Mouse (Mus musculus) 416B (cell line): ENCODE data around the gene Telo2.

Experiments
- DNase-seq: peaks from one replicate; pipeline ENCODE4 v3.0.0; 2011; ENCODE audit warnings: low read depth

Telo2 gene

DNA sequence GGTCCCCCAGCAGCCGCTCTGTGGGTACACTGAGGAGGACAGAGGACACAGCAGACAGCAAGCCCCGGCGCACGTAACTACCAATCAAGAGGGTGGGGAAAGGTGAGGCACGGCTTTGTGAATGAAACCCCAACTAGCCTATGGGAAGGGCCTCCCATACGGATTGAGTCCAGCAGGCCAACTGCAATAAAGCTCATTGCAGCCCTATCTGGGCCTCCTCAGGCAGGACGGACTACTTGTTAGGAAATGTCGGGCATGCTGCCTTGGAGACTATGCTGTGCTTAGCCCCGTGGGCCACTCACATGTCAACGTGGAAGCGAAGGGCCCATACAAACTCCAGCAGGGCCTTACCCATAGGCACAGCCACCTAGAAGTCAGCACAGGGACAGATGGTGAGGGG, 14.4 kb downstream of the Telo2 start:
- DNase-seq, result no peak

DNA sequence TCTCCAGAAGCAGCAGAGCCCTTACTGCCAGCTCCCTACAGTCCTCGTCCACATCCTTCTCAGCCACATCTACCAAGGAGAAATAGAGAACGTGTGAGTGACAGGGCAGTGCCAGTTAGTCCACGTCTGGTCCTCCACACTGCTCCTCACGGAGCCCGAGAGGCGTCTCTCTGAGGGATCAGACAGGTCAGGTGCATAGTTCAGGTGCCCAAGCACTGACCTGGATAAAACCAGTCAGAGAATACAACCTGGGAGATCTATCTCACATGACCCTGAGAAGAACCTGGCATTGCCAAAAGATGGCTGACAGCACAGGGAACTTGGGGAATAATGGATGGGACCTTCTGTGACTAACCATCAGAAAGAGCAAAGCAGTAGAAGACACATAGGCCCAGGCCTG, 15.7 kb downstream of the Telo2 start:
- no peak for DNase-seq

DNA sequence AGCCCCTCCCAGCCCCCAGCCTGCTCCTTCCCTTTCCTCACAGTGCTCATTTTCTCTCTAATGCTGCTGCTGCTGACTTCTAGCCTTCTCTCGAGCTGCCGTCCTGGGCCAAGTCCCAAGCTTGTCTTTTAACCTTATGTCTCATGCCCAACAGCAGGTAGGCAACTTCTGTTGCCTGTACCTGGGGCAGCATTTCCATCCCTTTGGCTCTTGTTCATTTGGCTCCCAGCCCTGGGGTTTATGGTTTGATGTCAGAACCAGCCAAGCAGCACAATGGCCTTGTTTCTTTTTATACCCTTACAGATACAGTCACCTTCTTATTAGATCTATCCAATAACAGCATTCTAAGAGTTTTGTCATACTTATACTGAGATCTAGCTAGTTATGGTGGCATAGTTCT, 19.5 kb downstream of the Telo2 start:
- DNase-seq, result no peak

DNA sequence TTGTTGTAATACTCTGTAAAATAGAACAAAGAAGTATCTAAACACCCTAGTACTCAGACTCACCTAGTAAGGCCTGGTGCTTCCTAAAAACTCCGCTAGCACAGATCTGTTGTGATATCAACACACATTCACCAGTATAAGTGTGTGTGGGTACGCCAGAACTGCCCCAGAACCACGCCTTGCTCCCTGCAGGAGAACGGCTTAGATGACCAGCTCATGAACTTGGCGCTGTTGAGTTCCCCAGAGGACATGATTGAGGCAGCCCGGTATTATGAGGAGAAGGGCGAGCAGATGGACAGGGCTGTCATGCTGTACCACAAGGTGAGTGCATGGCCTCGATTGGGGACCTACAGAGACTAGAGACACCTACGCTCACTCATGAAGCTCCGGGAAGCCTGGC, 25.3 kb downstream of the Telo2 start:
- DNase-seq, result no peak

DNA sequence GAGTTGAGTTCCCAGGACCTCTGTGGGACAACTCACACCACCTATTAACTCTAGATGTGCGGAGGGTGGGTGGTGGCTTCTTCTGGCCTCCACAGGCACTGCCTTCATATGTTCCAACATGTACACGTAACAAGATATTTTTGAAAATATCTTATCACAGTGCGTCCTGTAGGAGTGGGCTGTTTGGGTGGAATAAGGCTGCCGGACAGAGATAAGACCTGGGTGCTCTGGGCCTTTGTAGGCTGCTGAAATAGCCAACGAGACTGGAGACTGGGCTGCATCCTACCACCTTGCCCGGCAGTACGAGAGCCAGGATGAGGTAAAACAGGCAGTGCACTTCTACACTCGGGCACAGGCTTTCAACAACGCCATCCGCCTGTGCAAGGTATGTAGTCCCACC, 26.6 kb downstream of the Telo2 start:
- no peak for DNase-seq

DNA sequence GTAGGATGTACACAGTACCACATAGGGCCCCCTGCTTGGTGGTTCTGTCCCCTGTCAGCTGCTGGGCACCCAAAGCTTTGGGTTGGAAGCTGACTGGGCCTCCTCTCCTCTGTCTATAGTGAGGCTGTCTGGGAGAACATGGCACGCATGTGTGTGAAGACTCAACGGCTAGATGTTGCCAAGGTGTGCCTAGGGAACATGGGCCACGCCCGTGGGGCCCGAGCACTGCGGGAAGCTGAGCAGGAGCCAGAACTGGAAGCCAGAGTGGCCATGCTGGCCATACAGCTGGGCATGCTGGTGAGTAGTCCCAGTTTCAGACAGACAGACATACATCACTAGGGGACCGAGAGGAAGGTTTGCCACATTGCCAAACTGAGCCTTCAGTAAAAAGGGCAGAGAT, 29.0 kb downstream of the Telo2 start:
- DNase-seq, result no peak

DNA sequence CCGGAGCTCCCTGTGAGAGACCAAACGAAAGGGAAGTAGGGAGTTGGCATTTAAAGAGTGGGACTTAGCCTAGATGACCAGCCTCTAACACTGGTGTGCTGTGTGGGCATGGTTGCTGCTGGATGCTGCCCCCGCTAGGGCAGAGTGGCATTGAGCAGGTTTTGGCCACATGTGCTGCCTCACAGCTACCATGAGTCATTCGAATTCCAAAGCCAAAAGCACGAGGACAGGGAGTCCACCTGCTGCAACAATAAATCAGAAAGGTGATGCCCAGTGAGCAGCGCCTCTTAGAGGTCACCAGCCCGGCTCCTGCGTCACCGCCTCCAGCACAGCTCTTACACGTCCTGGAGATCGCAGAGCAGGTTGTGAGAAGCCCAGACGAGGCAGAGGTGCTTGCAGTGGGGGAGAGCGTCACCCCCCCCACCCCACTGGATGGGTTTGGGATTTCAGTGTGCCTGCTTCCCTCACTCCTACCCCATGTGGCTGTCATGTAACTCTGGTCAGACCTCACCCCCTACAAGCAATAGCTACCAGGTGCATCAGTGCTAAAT, 30.9 kb downstream of the Telo2 start:
- no peak for DNase-seq

DNA sequence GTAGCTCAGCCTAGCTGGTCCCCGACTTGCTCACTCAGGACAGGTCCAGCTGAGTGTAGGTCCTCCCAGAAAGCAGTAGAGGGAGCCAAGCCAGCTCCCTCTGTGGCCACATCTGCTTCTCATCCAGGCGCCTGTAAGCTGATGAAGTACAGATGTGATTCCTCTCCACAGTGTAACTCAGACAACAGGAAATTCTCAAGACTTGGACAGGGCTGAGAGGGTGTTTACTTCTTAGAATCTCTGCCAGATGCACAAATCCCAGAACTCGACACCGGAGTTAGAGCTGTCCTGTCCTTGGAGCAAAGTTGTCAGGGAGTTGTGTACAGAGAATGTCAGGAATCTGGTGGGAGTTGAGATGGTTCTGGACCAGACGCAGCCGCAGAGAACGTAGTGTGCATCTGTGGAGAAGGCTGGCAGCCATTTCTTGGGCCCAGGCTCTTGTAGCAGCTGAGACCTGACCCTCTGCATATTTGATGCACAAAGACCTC, 32.3 kb downstream of the Telo2 start, which contains the start of gene Tmem204:
TSS of gene Tmem204 (minus strand) at position 148 of the 488 bp plus-strand sequence.
- peak; percentile 18 for DNase-seq

DNA sequence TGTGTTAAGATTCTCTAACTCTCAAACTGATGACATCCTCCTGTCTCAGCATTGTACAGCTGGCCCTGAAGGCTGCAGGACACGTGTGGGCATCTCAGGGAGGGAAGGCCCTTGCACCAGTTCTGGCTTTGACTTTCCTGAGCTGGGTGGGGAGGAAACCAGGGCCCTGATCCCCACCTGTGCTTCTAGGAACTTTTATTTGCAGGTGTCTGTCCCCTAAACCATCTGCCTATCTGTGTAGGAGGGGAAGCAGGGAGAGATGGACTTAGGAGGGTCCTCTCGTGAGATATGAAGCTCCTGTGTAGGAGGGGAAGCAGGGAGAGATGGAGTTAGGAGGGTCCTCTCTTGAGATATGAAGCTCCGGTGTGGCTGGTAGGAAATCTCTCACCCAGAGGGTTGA, 32.9 kb downstream of the Telo2 start:
- no peak for DNase-seq

DNA sequence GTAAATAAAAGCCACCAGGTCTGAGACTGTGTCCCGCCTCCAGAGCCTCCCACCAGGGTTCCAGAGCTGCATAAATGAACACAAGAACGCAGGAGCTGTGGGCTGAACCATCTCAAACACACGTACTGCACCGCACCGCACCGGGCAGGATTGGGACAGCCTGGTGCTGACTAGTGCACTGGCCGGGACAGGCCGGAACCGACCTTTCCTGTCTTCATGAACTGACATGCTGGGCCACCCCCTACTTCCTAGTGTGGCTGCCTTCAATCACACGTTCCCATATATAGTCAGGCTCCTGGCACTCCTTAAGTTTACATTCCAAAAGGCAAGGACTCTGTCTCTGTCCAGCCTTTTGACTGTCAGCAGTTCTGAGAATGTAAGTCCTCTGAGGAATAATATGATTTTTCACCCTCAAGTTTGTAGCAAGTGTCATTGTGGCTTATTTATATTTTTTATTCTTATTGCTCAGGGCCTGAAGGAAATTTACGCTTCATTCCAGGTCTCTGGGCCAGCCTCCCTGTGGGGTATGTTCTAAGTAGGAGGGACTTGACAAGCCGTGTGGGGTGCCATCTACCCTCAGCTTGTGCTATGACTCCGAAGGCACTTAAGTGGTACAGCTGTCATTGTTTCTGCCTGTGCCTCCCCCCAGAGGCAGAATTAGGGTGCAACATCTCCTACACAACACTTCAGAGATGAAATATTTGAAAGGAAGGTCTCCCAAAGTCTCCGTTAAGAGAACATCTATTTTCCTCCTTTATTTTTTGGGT, 33.5 kb downstream of the Telo2 start:
- DNase-seq, result peak; percentile 39

DNA sequence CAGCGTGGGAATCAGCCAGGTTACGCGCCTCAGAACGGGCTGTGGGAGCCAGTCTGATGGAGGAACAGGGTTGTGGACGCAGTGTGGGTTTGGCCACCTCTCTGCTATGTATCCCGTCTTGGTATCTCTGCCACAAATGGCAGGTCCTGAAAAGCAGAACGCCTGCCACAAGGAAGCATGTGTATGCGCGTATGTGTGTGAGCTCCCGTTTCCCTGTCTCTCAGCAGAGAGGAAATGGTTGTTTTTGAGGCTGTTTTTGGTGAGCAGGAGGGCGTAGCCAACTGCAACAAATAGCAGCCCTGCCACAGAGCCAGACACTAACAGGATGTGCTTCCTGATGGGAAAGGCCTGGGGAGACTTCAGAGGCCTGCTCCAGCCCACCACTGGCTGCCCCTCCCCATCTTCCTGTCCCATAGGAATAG, 34.8 kb downstream of the Telo2 start:
- no peak for DNase-seq

DNA sequence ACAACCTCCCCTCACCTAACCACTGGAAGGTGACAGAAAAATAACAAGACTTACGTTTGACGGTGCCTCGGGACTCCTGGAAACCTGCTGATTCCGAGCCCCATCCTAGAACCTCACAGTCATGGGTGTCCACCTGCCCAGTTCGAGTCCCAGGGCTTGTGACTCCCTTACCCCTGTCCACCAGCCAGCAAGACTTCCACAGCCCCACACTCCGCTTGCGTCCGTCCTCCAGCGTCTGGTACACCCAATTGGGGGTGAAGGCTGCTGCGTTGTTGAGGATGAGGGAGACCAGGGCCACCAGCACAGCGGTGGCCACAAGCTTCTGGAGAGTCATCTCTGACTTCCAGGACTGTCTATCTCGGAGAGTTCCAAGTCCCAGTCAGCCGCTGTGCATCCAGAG, 35.6 kb downstream of the Telo2 start:
- DNase-seq, result no peak

DNA sequence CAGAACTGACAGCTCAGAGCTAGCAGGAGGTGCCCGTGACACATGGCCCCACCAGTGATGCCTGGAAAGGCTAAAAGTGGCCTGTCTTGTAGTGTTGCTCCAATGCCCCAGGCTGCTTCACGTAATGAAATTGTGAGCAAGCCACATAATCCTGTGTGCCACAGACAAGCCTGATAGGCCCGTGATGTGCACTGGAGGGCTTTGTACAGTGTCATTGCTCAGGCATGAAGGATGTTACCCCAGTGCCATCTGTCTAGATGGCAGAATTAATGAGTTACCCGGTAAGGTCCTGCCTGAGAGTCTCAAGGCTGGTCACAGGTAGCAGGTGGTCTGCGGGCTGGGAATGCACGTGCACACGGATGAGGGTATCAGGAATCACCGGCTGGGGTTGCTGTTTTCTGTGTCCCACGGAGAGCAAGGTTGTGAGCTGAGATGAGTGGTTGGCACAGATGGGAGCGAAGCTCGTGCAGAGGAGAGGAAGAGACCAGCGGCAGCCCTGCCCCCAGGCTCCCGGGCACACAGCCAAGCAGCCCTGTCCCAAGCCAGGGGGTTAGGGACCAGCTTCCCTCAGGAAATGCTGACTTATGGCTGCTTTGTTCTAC, 37.9 kb downstream of the Telo2 start:
- DNase-seq, result peak; percentile 58

DNA sequence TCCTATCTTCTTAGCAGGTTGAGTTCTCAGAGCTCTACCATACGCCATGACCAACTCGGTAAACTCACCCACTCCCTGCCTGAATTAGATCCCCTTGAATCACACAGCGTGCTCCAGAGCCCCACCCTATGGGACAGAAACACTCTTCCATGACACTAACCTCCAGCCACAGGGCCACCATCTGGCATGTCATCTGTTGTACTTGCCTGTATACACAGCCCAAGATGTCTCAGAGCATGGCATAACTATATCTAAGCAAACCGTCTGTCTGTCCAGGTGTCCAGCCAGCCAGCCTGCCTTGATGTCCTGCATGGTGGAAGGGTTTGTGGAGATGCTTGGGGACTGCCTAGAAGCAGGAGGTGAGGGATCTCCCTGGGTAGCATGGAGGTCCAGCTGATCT, 38.9 kb downstream of the Telo2 start:
- no peak for DNase-seq

DNA sequence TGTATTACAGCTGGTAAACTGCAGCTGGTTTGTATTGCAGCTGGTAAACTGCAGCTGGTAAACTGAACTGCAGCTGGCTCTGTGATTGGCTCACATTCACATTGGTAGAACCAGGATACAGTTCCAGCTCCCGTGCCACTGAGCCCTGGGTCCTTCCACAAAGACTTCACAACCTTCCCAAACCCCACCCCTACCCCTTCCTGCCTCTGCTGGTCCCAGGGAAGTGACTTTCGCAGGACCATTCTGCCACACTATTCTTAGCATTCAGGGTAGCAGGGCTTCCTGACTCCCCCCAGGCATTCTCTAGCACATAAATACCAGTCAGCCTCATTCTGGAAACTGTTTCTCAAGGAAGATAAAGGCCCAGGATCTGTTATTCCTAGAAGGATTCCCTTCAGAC, 47.1 kb downstream of the Telo2 start:
- DNase-seq, result no peak

DNA sequence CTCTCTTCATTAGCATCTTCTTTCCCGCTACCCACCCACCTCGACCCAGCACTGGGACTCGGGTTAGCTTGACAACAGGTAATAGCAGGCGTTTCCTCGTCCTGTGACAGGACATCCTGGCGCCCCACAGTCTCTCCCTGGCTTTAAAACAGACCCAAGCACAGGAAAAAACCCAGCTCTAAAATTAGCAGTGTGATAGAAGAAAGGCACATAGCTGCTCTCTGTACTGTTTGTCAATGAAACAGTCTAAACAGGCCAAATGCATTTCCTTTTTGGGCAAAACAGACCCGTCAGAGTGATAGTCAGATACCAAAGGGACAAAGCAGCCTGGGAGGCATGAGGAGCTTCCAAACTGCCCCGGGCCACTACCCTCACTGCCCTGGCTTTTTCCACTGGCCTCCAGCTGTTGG, 48.3 kb downstream of the Telo2 start:
- no peak for DNase-seq

DNA sequence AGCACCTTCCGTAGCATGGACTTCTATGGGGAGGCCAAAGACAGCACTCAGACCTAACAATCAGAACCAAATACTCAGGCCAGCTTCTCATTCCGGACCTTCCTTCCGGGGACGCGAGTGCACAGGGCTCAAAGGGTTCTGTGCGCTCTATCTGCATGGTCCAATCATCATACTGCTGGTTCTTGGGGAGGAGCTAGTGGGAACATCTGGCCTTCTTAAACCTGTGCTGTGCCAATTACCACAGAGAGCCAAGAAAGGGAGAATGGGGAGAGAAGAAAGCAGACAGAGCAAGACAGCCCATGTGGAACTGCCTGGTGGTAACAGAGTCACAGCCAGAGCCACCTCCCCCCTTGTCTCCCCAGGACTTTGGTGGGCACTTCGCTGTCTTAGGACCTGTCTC, 49.2 kb downstream of the Telo2 start:
- DNase-seq, result no peak

DNA sequence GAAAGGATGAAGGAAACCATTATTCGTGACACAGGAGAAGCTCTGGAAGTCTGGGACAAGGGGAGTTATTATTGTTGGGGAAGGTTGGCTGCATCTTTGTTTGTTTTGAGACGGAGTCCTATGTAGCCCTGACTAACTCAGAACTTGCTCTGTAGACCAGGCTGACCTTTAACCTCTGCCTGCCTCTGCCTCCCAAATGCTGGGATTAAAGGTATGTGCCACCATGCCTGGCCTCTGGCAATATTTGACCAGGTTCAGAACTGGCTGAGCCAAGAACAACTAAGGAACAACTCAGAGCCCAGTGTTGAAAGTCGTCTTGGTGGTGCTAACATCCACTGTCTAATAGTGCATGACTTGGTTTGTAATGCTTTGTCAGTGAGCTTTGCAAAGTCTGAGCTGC, 50.6 kb downstream of the Telo2 start:
- DNase-seq, result no peak

DNA sequence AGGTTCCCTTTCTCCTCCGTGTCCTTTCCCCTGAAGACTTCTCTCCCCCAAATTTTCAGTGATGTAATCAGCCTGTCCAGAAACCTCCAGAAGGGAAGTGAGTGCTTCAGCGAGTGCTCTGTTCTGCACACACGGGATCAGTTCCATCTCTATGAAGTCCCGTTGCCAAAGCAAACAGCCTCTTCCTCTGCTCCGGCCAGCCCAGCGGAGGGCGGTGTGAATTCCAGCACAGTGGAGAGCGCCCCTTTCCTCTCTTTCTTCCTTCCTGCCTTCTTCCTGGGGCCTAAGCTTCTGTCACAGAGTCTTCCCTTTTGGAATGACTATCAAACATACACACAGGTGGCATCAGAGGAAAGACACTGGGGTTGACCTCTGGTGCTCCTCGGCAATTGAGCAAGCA, 51.4 kb downstream of the Telo2 start:
- no peak for DNase-seq

DNA sequence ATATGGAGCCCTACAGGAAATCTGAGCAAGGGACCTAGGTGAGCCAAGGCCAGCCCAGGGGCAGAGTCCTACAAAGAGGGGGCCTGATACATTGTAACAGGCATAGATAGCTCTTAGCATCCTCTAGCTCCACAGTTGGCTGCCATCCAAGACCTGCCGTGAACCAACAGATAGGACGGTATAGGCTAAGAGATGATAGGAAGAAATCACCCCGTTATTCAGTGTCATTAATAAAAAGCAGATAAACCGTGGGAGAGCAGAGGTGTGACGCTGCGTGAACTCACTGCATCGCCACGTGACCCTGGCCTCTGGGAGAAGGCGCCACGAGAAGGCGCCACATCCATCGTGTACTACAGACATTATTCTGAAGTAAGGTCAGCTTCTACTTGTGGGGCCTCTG, 51.9 kb downstream of the Telo2 start:
- DNase-seq, result no peak

DNA sequence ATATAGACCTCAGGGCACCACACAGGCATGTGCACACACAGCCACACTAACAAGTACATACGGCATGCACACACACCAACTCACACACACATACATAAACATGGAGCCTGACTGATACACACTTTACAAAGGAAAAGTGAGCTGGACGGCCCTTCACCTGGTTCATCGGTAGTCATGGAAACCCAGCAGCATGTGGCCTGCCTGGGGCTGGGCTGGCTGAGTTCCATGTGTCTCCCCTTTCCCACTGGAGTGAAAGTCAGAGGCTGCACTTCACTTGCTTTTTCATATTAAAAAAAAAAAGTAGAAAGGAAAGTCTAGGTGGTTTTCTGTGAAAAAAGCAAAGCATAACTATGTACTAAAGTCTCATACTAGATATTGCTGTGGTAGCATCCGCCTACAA, 52.5 kb downstream of the Telo2 start:
- DNase-seq, result no peak

DNA sequence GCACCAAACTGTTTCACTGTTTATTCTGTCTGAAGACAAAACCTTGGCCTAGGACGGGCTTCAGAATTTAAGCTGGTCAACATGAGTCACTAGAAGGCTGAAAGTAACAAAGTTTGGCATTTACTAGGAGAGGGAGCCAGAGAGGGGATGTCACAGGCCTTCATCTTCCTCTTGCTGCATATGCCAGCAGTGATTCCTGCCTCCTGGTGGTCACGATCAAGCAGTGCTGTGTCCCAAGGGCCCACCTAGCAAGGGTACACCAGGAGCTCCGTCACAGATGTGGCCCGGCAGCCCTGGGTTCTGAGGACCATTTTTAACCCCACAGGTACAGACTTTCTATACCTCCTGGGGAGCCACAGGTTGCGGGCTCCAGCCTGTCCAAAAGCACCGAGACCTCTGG, 58.7 kb downstream of the Telo2 start:
- no peak for DNase-seq

DNA sequence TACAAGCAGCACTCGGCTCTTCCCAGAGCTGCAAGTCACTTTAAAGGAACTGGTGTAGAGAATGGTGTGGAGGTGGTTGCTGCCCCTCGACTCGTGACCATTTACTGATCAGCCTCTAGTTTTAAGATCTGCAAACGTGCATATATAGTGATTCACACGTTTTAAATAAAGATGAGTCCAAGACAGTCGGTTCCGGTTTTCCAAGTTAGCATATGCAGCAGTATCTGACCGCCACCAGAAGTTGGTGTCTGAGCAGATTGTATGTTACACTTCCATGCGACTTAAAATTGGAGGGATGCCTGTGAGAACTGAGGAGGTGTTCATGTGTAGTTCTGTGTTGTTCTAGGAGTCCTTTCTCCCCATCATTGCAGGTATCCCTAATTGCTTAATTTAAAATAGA, 62.5 kb downstream of the Telo2 start:
- no peak for DNase-seq
